Mouse (Mus musculus) spleen, postnatal 14 days (tissue): ENCODE measurements at regions not wholly inside any gene's neighbourhood (a gene's known extent, or its start where the extent isn't known, plus 50 kb on each side); places are given as distances from the start of the nearest gene placed in this dataset.
A peak's percentile ranks its signal among the peaks of the same experiment; 100 is the strongest.

Experiments
- DNase-seq, 2 experiments: peaks; one replicate each; pipeline ENCODE4 v3.0.0; 2021 to 2022; ENCODE audit warnings: low spot score in 2 of 2

DNA sequence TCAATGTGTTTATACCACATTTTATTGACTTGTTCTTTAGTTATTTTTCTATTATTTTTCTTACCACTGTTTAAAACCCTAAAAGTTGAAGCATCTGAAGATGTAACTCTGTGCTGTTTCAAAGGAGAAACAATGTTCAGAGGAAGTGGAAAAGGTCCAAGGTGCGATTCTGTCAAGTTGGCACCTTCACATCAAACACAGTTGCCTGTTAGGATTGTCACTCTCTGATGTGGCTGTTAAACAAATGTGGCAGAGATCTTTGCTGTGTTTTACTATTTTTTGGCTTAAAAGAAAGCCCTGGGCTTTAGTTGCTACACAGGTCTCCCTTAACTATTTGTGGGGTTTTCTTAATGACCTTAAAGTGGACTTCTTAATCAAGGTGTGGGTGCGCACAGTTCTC is 190.2 kb upstream of the Cxcr4 start:
- DNase-seq, result no peak

DNA sequence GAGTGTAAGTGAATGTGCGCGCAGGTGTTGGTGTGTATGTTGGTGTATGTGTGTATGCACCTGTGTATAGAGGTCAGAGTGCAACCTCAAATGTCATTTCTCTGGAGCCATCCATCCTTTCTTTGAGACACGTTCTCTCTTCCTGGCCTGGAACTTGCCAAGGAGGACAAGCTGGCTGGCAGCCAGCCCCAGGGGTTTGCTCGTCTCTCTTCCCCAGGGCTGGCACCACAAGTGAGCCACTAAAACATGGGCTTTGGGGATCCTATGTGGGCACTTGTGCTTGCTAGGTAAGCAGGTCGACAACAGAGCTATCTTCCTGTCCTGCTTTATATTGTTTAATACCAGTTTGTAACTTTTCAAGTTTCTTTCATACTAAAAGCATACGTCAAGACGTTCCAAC is 189.8 kb upstream of the Cxcr4 start:
- no peak for DNase-seq

DNA sequence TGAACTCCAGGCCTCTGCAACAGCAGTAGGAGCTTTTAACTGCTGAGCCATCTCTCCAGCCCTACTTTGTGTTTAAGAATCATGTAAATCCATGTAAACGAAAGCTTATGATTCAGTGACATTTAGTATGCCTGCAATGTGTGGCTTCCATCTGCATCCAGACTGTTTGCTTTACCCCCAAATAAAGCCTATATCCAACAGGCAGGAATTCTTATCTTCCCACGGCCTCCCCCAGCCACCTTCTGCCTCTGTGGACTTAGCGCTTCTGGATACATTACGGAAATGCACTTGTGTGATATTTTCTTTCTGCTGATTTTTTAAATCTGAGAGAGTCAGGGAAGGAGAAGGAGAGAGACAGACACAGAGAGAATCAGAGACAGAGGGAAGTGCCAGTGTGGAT is 189.2 kb upstream of the Cxcr4 start:
- no peak for DNase-seq

- no peak for DNase-seq
Measured at GRCm38 (mm10) chr1:128779586-128780158, 187.6 kb upstream of the Cxcr4 start.

GRCm38 (mm10) chr1:128772440-128772839 is 180.3 kb upstream of the Cxcr4 start:
- no peak for DNase-seq

- no peak for DNase-seq
Measured at GRCm38 (mm10) chr1:128770786-128771185, 178.7 kb upstream of the Cxcr4 start.

DNA sequence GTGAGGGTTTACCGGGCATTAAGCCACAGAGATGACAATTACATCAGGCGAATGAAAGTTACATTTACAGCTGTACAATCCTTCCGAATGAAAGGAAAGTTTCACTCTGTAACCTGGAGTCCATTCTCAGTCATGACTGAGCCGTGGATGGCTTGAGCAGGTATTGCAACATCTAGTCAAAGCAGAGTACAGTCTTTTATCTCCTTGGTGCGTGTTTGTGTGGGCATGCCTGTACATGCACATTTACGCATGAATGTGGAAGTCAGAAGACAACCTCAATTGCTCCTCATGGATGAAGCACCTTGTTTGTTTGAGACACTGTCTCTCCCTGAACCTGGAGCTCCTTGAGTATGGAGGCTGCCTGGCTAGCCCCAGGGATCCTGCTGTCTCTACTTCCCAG is 175.9 kb upstream of the Cxcr4 start:
- DNase-seq, result no peak

DNA sequence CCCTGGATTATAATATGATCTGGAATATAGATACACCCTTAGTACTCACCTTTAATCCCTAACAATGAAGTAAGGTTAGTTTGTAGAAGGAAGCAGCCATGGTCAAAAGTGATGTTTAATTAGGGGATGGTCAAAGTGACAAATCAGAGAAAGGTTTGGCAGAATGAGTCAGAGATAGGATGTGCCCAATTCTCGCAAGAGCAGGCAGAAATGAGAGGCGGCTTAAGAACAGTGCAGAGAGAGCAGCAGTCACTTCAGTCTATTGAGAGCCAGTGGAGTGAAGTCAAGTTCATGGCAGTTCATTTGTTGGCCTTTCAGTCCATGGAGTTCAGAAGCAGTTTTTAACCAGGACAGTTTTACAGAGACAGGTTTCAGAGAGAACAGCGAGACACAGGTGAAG is 175.3 kb upstream of the Cxcr4 start:
- DNase-seq, result no peak

- peak in 1 of 2 experiments; percentile 16 for DNase-seq
Measured at GRCm38 (mm10) chr1:128766894-128767268, 174.8 kb upstream of the Cxcr4 start.

GRCm38 (mm10) chr1:128766193-128766893 is 174.2 kb upstream of the Cxcr4 start:
- no peak for DNase-seq

- no peak for DNase-seq
Measured at GRCm38 (mm10) chr1:128765626-128766025, 173.5 kb upstream of the Cxcr4 start.

GRCm38 (mm10) chr1:128765142-128765541 is 173.0 kb upstream of the Cxcr4 start:
- no peak for DNase-seq

GRCm38 (mm10) chr1:128762854-128763253 is 170.8 kb upstream of the Cxcr4 start:
- DNase-seq, result no peak

DNA sequence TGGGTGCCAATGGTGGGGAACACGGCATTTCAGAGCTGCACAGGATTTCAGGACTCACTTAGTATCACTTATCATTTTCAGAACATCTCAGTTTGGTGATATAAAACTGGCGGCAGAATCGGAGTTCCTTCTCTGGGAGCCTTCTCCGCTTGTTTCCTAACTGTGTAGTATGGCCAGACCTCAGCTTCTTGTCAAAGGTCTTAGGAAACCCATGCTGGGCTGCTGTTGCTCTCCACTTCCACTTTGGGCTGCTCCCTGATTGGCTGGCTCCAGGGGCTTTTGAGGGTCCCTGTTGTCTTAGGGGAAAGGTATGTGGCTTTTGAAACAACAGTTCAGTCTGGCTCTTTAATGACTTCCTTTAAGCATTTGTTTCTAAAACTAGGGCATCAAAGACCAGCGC is 170.0 kb upstream of the Cxcr4 start:
- no peak for DNase-seq

- DNase-seq, result no peak
Measured at GRCm38 (mm10) chr1:128758802-128759481, 166.8 kb upstream of the Cxcr4 start.

DNA sequence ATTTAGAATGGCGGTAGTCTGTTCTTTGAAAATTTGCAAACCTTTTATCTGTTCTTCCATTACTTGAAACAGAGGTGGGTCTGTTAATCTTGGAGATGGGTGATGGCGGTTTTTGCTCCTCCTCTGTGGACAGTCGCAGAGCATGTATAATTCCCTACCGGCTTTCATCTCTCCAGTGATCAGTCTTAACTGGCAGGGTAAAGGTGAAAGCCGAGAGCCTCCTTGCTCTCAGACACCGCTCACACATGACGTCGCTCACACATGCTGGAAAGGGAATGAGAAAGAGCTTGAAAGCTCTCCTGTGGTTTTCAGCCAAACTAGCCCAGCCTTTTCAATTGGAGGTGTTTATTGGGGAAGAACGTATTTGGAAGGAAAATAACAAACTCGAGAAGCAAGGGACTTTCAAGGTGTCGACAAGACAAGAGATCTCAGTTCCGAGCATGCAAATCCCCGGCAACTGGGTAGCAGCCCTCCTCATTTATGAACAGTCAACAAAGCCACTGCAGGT is 166.3 kb upstream of the Cxcr4 start:
- no peak for DNase-seq

DNA sequence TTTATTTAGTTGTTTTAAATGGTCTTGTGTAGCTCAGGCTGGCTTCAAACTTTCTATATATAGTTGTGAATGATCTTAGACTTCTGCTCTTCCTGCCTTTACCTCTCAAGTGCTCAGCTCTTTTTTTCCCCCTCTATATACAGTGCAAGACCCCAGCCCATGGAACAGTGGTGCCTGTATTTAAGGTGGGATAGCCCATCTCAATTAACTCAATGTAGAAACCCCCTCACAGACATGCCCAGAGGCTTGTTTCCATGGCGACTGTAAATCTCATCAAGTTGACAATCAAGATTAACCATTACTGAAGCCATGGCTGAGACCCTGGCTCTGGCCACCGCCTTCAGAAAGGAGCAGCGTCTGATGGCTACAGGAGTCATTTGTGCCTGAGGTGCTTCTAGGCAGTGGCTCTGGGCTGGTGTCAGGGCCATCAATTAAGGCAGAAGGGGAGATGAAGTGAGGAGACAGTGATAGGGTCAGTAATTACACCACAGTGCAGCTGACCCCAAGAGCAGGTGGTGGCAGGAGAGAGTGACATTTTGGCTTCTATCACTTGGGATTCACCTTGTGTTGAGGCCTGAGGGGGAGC is 161.4 kb upstream of the Cxcr4 start:
- no peak for DNase-seq

- no peak for DNase-seq
Measured at GRCm38 (mm10) chr1:128749437-128749994, 157.4 kb upstream of the Cxcr4 start.

DNA sequence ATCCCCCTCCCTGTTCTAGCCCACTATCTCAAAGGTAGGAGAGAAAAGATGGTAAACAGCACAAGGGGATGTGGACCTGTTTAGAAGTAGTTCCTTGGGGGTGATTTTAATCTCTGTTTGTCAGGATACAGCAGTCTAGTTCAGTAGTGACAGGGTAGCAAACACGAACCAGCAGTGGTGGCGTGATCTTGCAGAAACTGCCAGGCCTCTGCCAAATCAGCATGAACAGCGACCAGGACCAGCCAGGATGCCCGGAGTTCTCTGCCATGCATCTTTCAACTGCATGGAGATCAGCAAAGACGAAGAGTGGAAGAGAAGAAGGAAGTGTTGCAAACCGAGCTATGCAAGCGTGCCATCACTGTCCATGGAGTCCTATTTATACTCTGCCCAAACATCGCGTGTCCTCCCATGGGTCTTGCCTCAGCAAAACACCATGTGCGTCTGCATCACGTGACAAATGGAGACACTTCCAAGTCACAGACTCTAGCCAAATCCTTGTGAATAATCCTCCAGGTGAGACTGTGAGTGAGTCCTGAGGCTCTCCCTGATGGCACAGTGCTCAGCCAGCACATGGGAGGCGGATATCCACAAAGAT is 155.2 kb upstream of the Cxcr4 start:
- DNase-seq, result no peak

GRCm38 (mm10) chr1:128746461-128747009 is 154.4 kb upstream of the Cxcr4 start:
- DNase-seq, result no peak

- no peak for DNase-seq
Measured at GRCm38 (mm10) chr1:128740616-128741015, 148.5 kb upstream of the Cxcr4 start.

- DNase-seq, result no peak
Measured at GRCm38 (mm10) chr1:128738152-128738551, 146.1 kb upstream of the Cxcr4 start.
